Mouse (Mus musculus) induced T-regulatory cell, adult 2 months (primary cell): ENCODE measurements around the gene Smim5.

ENCODE experiments used
- DNase-seq: peaks from one replicate; pipeline ENCODE4 v3.0.0-alpha.2; 2012; ENCODE audit warnings: low read depth

Gene Smim5

DNA sequence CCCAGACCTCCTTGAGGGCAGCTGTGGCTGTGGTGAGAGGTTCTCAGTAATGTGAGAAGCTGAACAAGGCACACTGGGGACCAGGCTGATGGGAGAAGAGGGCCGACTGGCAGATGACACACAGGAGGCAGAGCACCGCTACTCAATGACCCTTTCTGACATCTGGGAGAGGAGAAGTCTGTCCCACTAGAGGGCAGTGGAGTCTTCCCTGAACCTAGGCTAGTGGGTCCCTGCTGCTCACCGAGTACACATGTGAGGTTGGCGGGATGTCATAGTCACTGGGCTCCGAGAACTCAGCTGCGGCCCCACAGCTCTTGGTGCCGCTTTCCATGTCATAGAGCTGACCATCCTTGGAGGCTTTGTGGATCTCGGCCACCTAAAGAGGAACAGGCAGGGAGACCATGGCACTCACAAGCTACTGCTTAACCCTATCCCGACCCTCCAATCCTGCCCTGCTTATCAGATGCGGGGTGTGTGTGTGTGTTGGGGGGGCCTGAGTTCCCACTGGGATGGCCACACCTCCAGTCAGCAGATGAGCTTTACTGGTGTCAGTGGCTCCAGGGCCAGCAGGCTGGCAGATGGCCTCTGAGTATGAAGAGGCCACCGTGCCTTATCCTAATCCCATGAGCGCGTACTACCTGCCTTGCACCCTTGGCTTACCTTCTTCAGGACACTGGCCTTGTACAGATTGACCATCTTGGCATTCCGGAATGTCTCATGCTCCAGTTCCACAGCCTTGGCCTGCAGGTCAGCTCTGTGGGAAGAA is 4.8 kb upstream of the Smim5 start:
- peak; percentile 25 for DNase-seq

DNA sequence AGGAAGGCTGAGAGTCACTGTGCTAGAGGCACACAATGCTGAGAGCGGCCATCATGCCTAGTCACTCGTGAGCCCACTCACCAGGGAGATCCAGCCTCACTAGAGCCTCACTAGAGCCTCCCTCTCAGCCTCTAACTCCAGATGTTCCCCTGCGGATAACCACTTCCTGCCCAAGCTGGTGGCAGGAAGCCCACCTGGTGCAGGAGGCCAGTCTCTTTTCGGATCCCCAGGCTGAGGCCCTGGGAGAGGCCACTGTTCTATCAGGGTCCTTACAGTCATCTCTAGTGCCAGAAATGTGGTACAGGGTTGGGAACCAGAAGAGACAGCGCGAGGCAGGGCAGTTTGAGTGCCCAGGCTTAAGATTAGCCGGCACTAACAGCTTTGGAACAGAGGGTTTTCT is 1.3 kb upstream of the Smim5 start:
- peak; percentile 59 for DNase-seq

- peak; percentile 71 for DNase-seq
Observed at GRCm38 (mm10) chr11:115898886-115899285, 880 bp upstream of the Smim5 start.

GRCm38 (mm10) chr11:115900561-115901337 is 983 bp downstream of the Smim5 start:
- DNase-seq = no peak

DNA sequence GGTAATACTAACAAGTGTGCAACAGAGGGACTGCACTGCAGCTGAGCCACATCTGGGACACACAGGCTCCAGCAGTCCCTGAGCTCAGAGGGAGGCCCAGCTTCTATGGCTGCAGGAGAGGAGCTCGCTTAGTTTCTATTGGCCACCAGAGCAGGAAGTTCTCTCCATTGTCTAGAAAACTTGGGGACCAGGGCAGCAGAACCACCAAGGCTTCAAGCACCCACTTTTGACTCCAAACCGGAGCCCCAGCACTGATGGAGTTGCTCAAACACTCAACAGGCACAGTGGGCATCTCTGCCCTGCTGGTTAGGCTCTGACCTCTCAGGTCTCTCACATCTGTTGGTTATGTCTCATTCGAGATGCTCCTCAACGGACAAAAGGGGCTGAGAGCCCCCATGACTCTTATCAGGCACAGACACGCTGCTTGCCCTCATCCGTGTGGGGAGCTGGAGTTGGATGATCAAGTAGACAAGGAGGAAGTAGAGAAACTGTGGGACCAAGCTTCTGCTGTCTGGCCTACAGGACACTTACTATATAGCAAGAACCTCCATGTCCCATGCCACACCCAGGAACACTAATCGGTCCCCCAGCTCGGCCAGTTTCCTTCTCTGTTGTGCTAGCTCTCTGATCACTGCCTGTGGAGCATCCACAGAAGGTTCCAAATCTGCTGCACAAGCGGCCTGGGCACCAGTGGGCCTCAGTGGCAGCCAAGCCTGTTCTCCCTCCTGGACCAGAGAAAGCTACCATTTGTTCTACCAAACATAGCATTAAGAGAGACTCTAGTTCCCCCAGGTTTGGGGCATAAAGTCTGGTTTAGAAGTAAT is 1.8 kb downstream of the Smim5 start:
- no peak for DNase-seq

DNA sequence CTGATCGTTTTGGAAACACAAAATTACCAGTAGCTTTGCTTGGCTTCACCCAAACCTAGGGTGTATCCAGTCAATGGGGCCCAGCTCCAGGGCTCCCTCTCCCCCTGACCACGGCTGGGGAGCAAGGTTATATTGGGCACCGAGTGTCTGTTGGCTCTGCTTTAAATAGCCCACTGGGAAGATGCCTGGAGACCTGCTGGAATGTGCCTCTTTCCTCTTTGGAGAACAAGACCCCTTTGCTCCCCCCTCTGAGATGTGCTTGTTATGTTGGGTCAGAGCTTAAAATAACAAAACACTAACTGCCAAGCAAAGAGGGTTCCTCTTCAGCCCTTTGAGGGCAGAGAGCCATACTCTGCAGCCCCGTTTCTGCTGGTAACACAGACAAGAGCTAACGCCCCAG is 2.4 kb downstream of the Smim5 start:
- DNase-seq = no peak

DNA sequence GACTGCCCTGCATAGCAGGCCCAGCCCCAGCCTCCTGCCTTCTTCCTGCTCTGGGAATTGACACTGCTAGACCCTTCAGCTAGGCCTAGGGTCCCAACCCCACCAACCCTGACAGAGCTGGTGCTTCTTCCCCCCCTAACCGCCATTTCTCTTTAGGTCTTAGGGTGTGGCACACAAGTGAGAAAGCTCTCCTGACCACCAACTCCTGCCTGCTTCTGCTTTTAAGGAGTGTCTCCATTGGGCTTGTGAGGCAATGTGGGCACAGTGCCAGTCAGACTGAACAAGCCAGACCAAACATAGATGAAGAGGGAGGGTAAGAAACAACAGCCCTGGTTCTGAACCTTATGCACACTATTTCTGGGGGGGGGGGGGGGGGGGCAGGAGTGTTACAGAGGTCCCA is 3.1 kb downstream of the Smim5 start:
- no peak for DNase-seq

DNA sequence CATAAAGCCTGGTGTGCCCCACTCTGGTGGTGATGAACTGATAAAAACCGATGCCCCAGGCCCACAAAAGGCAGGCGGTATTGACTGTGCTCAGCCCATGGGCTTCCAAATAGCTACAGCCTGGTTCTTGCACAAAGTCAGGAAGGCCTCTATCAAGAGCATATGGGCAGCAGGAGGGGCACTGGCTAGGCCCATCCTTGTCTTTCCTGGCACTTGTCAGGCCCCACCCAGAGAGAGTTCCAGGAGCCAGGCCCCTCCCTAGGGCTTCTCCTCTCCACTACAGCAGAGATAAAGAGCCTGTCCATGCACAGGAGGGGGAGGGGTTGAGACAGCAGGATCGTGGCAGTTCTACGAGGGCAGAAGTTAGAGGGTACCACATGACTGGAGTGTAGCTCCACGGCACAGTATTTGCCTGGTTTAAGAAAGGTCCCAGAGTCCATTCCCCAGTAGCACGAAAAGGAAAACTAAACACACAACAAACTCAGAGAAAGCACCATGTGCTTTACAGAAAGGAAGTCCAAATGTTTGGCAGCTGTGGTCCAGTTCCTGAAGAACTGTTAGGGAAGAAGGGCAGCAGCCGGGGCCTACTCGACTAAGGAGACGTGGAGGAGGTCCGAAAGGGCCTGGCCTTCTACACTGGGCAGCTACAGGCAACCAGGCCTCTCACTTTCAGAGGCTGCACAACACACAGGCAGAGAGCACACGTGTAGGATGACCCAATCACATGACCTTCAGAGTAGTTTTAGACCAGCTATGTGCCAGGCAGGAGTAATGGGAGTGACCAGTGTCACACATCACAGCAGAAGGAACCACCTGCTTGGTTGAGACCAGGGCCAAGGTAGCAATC is 3.8 kb downstream of the Smim5 start:
- no peak for DNase-seq

DNA sequence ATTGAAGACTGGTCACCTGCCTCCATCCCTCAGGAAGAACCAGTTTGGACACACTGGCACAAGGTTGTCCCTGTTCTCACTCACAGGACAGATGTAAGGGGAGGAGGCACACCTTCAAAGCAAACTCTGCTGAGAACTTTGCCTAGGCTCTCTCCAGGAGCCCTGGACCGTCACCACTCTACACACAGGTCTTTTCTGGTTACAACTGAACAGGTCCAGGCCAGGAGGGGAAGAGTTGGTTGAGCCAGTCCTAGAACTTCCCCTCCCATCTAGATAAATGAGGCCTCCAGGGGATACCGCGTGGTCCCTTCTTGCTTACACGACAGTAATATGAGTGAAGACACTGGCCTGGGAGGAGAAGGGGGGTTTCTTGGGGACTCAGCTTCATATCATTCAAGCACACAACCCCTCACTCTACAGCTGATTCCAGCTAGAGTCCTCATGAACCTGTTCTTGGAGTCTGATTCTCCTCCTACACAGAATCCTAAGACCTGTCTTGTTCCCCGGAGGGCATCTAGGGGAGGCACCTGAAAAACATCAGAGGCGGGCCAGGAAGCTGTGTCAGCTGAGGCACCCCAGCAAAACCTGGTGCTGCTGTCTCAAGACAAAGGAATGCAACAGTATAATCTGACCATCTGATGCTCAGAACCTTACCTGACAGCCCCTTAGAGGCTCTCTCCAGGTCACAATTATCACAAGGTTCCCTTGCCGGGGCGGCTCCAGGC is 4.6 kb downstream of the Smim5 start:
- no peak for DNase-seq

DNA sequence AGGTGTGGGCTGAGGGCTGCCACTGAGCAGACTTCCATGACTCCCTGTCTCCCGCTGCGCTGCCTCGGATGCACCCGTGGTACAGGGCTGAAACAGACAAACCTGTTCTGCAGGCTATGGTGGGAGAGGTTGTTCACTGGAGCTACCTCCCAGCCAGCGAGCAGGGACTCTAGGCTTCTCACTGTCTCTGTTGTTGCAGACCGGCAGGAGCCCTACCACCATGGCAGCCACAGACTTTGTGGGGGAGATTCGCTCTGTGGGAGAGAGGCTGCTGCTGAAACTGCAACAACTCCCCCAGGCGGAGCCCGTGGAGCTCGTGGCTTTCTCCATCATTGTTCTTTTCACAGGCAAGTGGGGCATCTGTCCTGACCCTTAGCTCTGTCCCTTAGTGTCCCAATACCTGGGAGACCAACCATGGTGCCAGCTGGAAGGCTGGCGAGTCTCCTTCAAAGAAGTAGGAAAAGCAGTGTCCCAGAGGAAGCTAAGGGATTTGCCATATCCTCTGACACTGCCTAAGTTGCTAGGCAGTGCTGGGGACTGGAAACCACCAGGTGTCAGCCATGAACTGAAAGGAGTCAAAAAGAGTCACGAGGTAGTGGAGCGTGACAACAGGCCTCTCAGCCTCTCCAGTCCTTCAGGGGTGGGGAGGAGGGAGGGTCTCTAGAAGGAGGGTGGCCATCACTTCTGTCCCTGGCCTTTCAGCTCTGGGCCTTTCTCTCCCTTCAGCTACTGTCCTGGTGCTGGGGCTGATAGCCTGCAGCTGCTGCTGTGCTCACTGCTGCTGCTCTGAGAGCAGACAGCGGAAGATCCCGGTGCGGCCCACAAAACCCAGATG is 5.4 kb downstream of the Smim5 start:
- DNase-seq = no peak

DNA sequence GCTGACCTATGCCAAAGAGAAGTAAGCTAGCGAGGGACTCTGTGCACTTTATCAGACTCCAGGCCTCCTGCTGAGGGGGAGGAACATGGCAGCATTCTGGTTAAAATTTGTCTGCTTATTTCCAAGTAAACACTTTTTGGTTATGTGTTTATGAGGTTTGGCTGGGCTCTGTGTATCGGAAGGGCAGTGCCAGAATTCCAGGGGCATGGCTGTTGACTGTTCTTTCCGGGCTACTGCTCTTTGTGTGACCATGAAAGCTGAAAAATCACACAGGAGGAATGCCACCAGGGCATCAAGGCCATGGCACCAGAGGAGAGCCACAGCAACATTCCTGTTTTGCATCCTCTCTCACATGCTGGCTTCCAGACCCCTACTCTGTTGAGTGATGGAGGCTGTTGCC is 6.3 kb downstream of the Smim5 start:
- no peak for DNase-seq

DNA sequence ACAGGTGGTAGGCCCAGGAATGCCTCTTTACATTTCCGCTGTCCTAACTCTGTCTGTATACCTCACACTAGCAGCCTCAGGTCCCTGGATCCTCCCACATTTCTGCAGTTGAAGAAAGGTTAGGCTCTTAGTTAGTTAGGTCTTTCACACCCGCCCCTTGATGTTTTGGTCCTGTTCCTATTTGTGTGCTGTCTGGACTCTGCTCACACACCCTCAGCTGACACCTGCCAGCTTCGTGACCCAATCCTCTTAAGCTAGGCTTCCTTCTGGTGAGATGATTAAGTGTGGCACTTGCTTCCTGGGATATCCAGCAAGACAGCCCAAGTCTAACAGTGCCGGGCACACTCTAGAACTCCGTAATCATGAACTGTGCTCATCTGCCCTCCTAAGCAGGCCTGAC is 6.8 kb downstream of the Smim5 start:
- no peak for DNase-seq

- no peak for DNase-seq
Observed at GRCm38 (mm10) chr11:115911134-115911561, 11.4 kb downstream of the Smim5 start.

DNA sequence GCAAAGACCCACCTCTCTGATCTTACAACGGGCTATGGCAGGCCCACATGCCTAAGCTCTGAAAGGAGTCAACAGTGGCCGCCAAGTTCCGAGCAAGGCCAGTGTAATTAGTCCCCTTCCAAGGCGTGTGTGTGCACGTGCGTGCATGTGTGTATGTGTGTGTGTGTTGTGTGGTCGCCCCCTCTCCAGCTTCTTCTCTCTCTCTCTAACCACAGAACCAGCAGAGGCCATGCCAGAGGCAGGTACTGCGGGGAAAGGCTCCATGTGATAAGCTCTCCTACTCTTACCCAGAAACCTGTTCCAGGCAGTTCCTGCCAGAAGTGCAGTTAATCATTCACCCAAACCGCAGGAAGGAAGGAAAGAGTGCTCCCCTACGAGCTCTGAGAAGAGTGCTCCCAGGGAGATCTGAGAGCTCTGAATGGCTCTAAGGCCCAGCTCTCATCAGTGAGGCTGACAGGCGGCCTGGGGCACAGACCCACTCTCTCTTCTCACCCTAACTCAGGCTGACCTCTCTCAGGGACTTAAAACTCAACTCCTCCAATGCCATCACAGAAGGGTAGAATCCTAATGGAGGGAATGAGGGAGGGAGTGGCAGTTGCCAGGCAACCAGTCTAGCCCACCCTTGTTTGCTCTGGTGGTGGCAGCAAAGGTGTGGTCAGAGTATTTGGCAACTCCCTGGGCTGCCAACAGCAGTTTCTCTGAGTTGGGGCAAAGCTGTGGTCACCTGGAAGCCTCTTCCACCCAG is 12.0 kb downstream of the Smim5 start, which contains the start of gene Smim6:
TSS of gene Smim6 (plus strand) at position 386 of the 745 bp plus-strand sequence.
- no peak for DNase-seq

GRCm38 (mm10) chr11:115916579-115916978 is 16.8 kb downstream of the Smim5 start:
- DNase-seq = no peak

DNA sequence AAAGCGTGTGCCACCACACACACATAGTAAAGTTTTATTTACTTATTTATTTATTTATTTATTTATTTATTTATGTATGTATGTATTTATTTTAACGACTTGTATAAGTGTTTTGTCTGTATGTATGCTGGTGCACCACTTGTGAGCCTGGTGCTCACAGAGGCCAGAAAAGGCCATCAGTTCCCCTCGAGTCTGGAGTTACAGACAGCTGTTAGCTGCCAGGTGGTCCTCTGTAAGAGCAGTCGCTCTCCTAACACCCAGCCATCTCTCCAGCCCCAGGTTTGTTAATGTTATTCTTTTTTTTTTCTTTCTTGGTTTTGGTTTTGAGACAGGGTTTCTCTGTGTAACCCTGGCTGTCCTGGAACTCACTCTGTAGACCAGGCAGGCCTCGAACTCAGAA is 18.9 kb downstream of the Smim5 start:
- no peak for DNase-seq

DNA sequence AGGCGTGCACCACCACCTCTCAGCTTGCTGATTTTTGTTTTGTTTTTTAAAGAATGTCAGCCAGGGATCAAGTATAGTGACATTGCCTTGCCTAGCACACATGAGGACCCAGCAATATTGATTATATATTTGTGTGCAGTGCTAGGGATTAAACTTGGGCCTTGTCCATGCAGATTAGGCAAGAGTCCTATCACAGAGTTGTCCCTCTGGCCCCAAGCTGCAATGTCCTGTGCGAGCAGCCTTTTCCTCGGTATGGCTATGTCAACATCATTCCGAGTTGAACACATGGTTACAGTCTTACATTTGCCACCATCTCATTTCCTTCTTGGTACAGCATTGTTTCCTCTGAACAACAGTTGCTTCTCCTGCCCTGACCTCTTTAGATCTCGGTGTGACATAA is 19.3 kb downstream of the Smim5 start:
- DNase-seq = no peak

GRCm38 (mm10) chr11:115920110-115920818 is 20.5 kb downstream of the Smim5 start:
- DNase-seq = peak; percentile 76

- no peak for DNase-seq
Observed at GRCm38 (mm10) chr11:115921986-115922385, 22.2 kb downstream of the Smim5 start.
